Mouse (Mus musculus): ENCODE measurements around the gene Cops4. TPM values are rescaled to one million over a fixed set of nuclear protein-coding genes. Genes with fewer than 3 reads are reported as not detected.

Cops4 gene
- polyA plus RNA-seq, 1 experiment from 2014 or later = 210 TPM

DNA sequence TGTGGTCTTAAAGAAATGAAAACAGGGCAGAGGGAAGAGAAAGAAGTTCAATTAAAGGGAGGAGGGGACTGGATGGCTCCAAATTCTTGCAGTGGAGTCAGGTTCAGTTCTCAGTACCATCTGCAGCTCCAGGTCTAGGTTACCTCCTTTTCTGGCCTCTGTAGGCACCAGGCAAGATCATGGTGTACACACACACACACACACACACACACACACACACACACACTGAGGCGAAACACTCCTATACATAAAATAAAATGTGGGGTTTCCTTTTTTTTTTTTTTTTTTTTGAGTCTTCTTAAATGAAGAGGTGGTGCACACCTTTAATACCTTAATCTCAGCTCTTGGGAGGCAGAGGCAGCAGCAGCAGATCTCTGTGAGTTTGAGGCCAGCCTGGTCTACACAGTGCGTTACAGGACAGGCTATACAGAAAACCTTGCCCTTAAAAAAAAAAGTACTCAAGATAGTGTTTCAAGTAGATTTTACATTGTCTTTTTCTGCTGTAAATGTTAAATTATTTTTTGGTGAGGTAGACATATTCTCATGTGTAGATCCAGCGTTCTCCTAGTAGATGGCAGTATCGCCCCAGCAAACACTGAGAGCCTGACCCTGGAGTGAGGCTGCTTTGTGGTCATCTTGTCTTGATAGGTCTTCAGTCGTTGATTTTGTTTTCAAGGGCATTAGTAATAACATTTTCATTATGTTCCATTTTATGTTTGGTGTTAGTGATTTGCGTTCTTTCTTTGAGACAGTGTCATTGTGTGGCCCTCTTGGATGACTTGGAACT, 28.4 kb downstream of the Cops4 start:
- no peak overlapping the region for H3K4me2 ChIP-seq
- WGBS = 91% methylated on average over 6 of the region's 6 CpGs
- ATAC-seq (ENCODE audit: insufficient number of reproducible peaks, insufficient read depth, low FRiP score, low TSS enrichment, low read depth) = no peak
- no peak overlapping the region for H3K4me3 ChIP-seq
- H3K27ac ChIP-seq = no peak overlapping the region
- no peaks in the 10 kb centered on the region; the same call in 1 of the 2 replicates for H3K4me1 ChIP-seq
- no peaks in the 10 kb centered on the region for H3K9me3 ChIP-seq
- no peaks in the 10 kb centered on the region for H3K27me3 ChIP-seq
- no peak overlapping the region for H3K9ac ChIP-seq
- H3K36me3 ChIP-seq = peaks cover 78% of the 10 kb centered on the region

GRCm38 (mm10) chr5:100548236-100548635, 30.1 kb downstream of the Cops4 start:
- Histone ChIP-seq H3K4me1 (no peaks in the 10 kb centered on the region), H3K4me2 (no peak overlapping the region), H3K27me3 (no peaks in the 10 kb centered on the region), H3K4me3 (no peak overlapping the region), H3K9ac (no peak overlapping the region), H3K27ac (no peak overlapping the region), H3K9me3 (no peaks in the 10 kb centered on the region), H3K36me3 (peaks cover 61% of the 10 kb centered on the region)
- 80% methylated on average over 2 of the region's 2 CpGs for WGBS
- no peak for ATAC-seq (ENCODE audit: insufficient number of reproducible peaks, insufficient read depth, low FRiP score, low TSS enrichment, low read depth)

DNA sequence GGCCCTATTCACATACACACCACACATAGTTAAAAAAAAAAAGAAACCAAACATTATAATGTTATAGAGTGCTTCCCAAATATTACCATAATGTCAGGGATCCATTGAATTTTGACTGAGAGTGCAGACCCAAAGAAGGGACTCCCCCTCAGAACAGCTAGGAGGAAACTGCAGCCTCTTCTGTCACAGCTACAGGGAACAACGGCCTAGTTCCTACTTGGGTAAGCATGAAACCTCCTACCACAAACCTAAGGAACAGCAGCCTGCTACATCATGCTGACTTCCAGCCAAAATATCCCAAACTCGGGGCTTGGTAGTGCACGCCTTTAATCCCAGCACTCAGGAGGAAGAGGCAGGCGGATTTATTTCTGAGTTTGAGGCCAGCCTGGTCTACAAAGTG, 31.2 kb downstream of the Cops4 start:
- Histone ChIP-seq H3K27me3 (no peaks in the 10 kb centered on the region), H3K4me3 (no peak overlapping the region), H3K9me3 (no peaks in the 10 kb centered on the region), H3K4me2 (no peak overlapping the region), H3K4me1 (no peaks in the 10 kb centered on the region), H3K9ac (no peak overlapping the region), H3K36me3 (peaks cover 51% of the 10 kb centered on the region), H3K27ac (no peak overlapping the region)
- no peak for ATAC-seq (ENCODE audit: insufficient number of reproducible peaks, insufficient read depth, low FRiP score, low TSS enrichment, low read depth)
- 94% methylated on average over 4 of the region's 4 CpGs for WGBS

- Histone ChIP-seq H3K36me3 (peaks cover 44% of the 10 kb centered on the region), H3K9ac (no peak overlapping the region), H3K27me3 (no peaks in the 10 kb centered on the region), H3K9me3 (no peaks in the 10 kb centered on the region), H3K4me3 (no peak overlapping the region), H3K27ac (no peak overlapping the region), H3K4me1 (no peaks in the 10 kb centered on the region), H3K4me2 (no peak overlapping the region)
- WGBS = 90% methylated on average over 1 of the region's 1 CpGs
- no peak for ATAC-seq (ENCODE audit: insufficient number of reproducible peaks, insufficient read depth, low FRiP score, low TSS enrichment, low read depth)
These were observed 32.0 kb downstream of the Cops4 start for GRCm38 (mm10) chr5:100550151-100550550.

GRCm38 (mm10) chr5:100551952-100552351, 33.8 kb downstream of the Cops4 start:
- Histone ChIP-seq H3K27ac (no peak overlapping the region), H3K4me3 (no peak overlapping the region), H3K4me2 (no peak overlapping the region), H3K9ac (no peak overlapping the region), H3K27me3 (no peaks in the 10 kb centered on the region), H3K4me1 (no peaks in the 10 kb centered on the region), H3K36me3 (peaks cover 26% of the 10 kb centered on the region), H3K9me3 (no peaks in the 10 kb centered on the region)
- 61% methylated on average over 2 of the region's 2 CpGs for WGBS
- no peak for ATAC-seq (ENCODE audit: insufficient number of reproducible peaks, insufficient read depth, low FRiP score, low TSS enrichment, low read depth)

DNA sequence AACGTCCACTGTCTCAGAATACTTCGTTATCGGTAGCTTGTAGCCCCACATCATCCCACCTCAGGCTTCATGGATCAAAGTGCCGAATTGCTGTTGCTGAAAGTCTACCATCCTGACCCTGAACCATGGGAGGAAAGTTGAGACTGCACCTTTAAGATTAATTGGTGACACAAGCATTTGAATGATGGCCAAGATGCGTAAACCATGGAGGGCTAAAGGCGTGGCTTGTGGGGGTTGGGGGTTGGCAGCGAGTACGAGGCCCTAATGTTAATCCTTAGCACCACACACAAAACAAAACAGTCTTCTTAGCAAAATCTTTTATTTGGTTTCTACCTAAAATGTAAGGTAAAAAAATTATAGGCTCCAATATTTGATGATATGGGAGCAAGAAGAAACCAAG, 35.3 kb downstream of the Cops4 start:
- Histone ChIP-seq H3K9me3 (no peaks in the 10 kb centered on the region), H3K4me2 (no peak overlapping the region), H3K27ac (no peak overlapping the region), H3K4me1 (no peaks in the 10 kb centered on the region), H3K4me3 (no peak overlapping the region), H3K27me3 (no peaks in the 10 kb centered on the region), H3K36me3 (peaks cover 11% of the 10 kb centered on the region), H3K9ac (no peak overlapping the region)
- ATAC-seq (ENCODE audit: insufficient number of reproducible peaks, insufficient read depth, low FRiP score, low TSS enrichment, low read depth) = no peak
- 69% methylated on average over 8 of the region's 8 CpGs for WGBS

DNA sequence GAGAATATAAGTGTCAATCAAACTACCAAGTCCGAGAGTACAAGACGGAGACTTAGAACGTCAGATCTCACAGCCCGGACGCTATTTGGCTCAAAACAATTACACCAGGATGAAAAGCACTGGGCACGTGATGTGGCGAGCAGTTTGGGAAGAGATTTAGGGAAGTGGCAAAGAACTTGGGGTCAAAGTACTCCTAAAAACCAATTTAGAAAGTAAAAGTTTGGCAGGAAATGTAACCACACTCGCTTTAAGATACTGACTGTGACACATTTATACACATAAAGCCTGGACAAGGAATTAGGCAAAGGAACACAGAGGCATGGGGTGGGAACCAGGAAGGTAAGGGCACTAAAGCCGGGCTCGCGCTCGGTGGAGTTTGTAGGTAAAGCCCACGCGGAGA, 38.9 kb downstream of the Cops4 start:
- no peak for ATAC-seq (ENCODE audit: insufficient number of reproducible peaks, insufficient read depth, low FRiP score, low TSS enrichment, low read depth)
- no peak overlapping the region for H3K27ac ChIP-seq
- H3K4me3 ChIP-seq = no peak overlapping the region
- no peaks in the 10 kb centered on the region for H3K9me3 ChIP-seq
- no peaks in the 10 kb centered on the region for H3K36me3 ChIP-seq
- no peaks in the 10 kb centered on the region for H3K27me3 ChIP-seq
- H3K9ac ChIP-seq = no peak overlapping the region
- 85% methylated on average over 14 of the region's 14 CpGs for WGBS
- H3K4me1 ChIP-seq = no peaks in the 10 kb centered on the region
- no peak overlapping the region for H3K4me2 ChIP-seq

- H3K27me3 ChIP-seq = no peaks in the 10 kb centered on the region
- no peaks in the 10 kb centered on the region for H3K4me1 ChIP-seq
- no peak for ATAC-seq (ENCODE audit: insufficient number of reproducible peaks, insufficient read depth, low FRiP score, low TSS enrichment, low read depth)
- H3K9me3 ChIP-seq = no peaks in the 10 kb centered on the region
- no peak overlapping the region for H3K27ac ChIP-seq
- no peak overlapping the region for H3K4me3 ChIP-seq
- H3K4me2 ChIP-seq = no peak overlapping the region
- H3K36me3 ChIP-seq = no peaks in the 10 kb centered on the region
- 48% methylated on average over 9 of the region's 9 CpGs for WGBS
- no peak overlapping the region for H3K9ac ChIP-seq
These were observed 39.4 kb downstream of the Cops4 start for GRCm38 (mm10) chr5:100557537-100557936.

DNA sequence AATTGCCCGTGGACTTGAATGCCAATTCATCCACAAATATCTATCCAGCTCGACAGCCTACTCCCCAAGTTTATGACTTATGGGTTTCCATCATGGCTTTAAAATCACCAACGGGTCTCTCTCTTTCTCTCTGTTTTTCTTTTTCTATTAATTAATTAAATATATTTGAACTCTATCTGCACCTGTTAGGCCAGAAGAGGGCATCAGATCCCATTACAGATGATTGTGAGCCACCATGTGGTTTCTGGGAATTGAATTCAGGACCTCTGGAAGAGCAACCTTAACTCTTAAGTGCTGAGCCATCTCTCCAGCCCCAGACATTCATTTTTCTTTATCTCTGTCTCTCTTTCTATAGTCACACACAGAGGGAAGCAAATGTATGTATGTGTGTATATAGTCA, 40.7 kb downstream of the Cops4 start:
- Histone ChIP-seq H3K4me3 (no peak overlapping the region), H3K4me1 (no peaks in the 10 kb centered on the region), H3K27ac (no peak overlapping the region), H3K4me2 (no peak overlapping the region), H3K36me3 (no peaks in the 10 kb centered on the region), H3K9me3 (no peaks in the 10 kb centered on the region), H3K9ac (no peak overlapping the region), H3K27me3 (no peaks in the 10 kb centered on the region)
- ATAC-seq (ENCODE audit: insufficient number of reproducible peaks, insufficient read depth, low FRiP score, low TSS enrichment, low read depth) = no peak
- 79% methylated on average over 3 of the region's 3 CpGs for WGBS

- H3K27ac ChIP-seq = no peak overlapping the region
- ATAC-seq (ENCODE audit: insufficient number of reproducible peaks, insufficient read depth, low FRiP score, low TSS enrichment, low read depth) = no peak
- H3K9me3 ChIP-seq = no peaks in the 10 kb centered on the region
- H3K4me2 ChIP-seq = no peak overlapping the region
- H3K36me3 ChIP-seq = no peaks in the 10 kb centered on the region
- no peak overlapping the region for H3K9ac ChIP-seq
- H3K4me1 ChIP-seq = no peaks in the 10 kb centered on the region
- 94% methylated on average over 7 of the region's 7 CpGs for WGBS
- no peaks in the 10 kb centered on the region for H3K27me3 ChIP-seq
- no peak overlapping the region for H3K4me3 ChIP-seq
These were observed 41.2 kb downstream of the Cops4 start for GRCm38 (mm10) chr5:100559357-100559756.

- no peak for ATAC-seq (ENCODE audit: insufficient number of reproducible peaks, insufficient read depth, low FRiP score, low TSS enrichment, low read depth)
- H3K9ac ChIP-seq = no peak overlapping the region
- H3K4me1 ChIP-seq = no peaks in the 10 kb centered on the region
- H3K27me3 ChIP-seq = no peaks in the 10 kb centered on the region
- WGBS = 80% methylated on average over 9 of the region's 9 CpGs
- no peak overlapping the region for H3K4me3 ChIP-seq
- no peaks in the 10 kb centered on the region for H3K36me3 ChIP-seq
- no peaks in the 10 kb centered on the region for H3K9me3 ChIP-seq
- H3K4me2 ChIP-seq = no peak overlapping the region
- H3K27ac ChIP-seq = no peak overlapping the region
These were observed 44.6 kb downstream of the Cops4 start for GRCm38 (mm10) chr5:100562702-100563101.

- no peak overlapping the region for H3K4me2 ChIP-seq
- H3K27me3 ChIP-seq = no peaks in the 10 kb centered on the region
- H3K36me3 ChIP-seq = no peaks in the 10 kb centered on the region
- no peak for ATAC-seq (ENCODE audit: insufficient number of reproducible peaks, insufficient read depth, low FRiP score, low TSS enrichment, low read depth)
- no peak overlapping the region for H3K4me3 ChIP-seq
- H3K4me1 ChIP-seq = no peaks in the 10 kb centered on the region
- no peaks in the 10 kb centered on the region for H3K9me3 ChIP-seq
- H3K9ac ChIP-seq = no peak overlapping the region
- 67% methylated on average over 2 of the region's 2 CpGs for WGBS
- H3K27ac ChIP-seq = no peak overlapping the region
These were observed 48.7 kb downstream of the Cops4 start for GRCm38 (mm10) chr5:100566798-100567197.

Measured in embryonic facial prominence, embryonic 13.5 days (tissue).